Mouse (Mus musculus): Measurements from ENCODE around the gene Dock4. TPM values are rescaled to one million over a fixed set of nuclear protein-coding genes. Genes with fewer than 3 reads are reported as not detected.

Gene Dock4
- polyA plus RNA-seq (2015; fragmentation: Nextera tagmentation; extraction: Ambion mirVana): 37.7 and 42.0 TPM in 2 replicates

- H3K36me3 ChIP-seq (replicated peaks): no peaks in the 10 kb centered on the region
- peak; percentile 98 for ATAC-seq (replicated peaks)
- peak within 1 kb of the TSS; percentile 89 for H3K4me2 ChIP-seq
- no peaks in the 10 kb centered on the region for H3K9me3 ChIP-seq
- H3K4me1 ChIP-seq: peaks cover 23% of the 10 kb centered on the region
- no peaks in the 10 kb centered on the region for H3K27me3 ChIP-seq (replicated peaks)
- under 1% methylated on average over 80 of the region's 80 CpGs for WGBS
- H3K4me3 ChIP-seq: peak within 1 kb of the TSS; percentile 65
- H3K9ac ChIP-seq: peak within 1 kb of the TSS; percentile 72
- H3K27ac ChIP-seq: peak within 1 kb of the TSS; percentile 91
These were observed at the start of gene Dock4, which contains the start of gene Zfp277 for GRCm38 (mm10) chr12:40445648-40446449. Gene Dock4 (plus strand): TSS chr12:40445952. Gene Zfp277 (minus strand): TSS chr12:40445902.

GRCm38 (mm10) chr12:40398916-40399315 lies 46.8 kb upstream of the Dock4 start:
- Histone ChIP-seq H3K4me2 (no peak overlapping the region), H3K36me3 (replicated peaks) (no peaks in the 10 kb centered on the region), H3K27me3 (replicated peaks) (no peaks in the 10 kb centered on the region), H3K9me3 (no peaks in the 10 kb centered on the region), H3K4me1 (no peaks in the 10 kb centered on the region), H3K4me3 (no peak overlapping the region), H3K9ac (no peak overlapping the region), H3K27ac (no peak overlapping the region)
- ATAC-seq (replicated peaks): no peak
- WGBS: 71% methylated on average over 2 of the region's 2 CpGs

- no peak for ATAC-seq (replicated peaks)
- no peak overlapping the region for H3K4me2 ChIP-seq
- H3K9ac ChIP-seq: no peak overlapping the region
- H3K27ac ChIP-seq: no peak overlapping the region
- H3K36me3 ChIP-seq (replicated peaks): no peaks in the 10 kb centered on the region
- 94% methylated on average over 2 of the region's 2 CpGs for WGBS
- no peak overlapping the region for H3K4me3 ChIP-seq
- H3K4me1 ChIP-seq: no peaks in the 10 kb centered on the region
- no peaks in the 10 kb centered on the region for H3K27me3 ChIP-seq (replicated peaks)
- no peaks in the 10 kb centered on the region for H3K9me3 ChIP-seq
These were observed 46.4 kb upstream of the Dock4 start for GRCm38 (mm10) chr12:40399386-40399785.

GRCm38 (mm10) chr12:40399812-40400211 lies 45.9 kb upstream of the Dock4 start:
- Histone ChIP-seq H3K9ac (no peak overlapping the region), H3K4me1 (no peaks in the 10 kb centered on the region), H3K9me3 (no peaks in the 10 kb centered on the region), H3K4me2 (no peak overlapping the region), H3K36me3 (replicated peaks) (no peaks in the 10 kb centered on the region), H3K27ac (no peak overlapping the region), H3K27me3 (replicated peaks) (no peaks in the 10 kb centered on the region), H3K4me3 (no peak overlapping the region)
- WGBS: 83% methylated on average over 10 of the region's 10 CpGs
- ATAC-seq (replicated peaks): no peak

- peak overlapping the region; percentile 38 for H3K4me2 ChIP-seq
- H3K9me3 ChIP-seq: no peaks in the 10 kb centered on the region
- no peaks in the 10 kb centered on the region for H3K36me3 ChIP-seq (replicated peaks)
- H3K27ac ChIP-seq: peak overlapping the region; percentile 78
- 15% methylated on average over 5 of the region's 5 CpGs for WGBS
- peak; percentile 93 for ATAC-seq (replicated peaks)
- H3K9ac ChIP-seq: no peak overlapping the region
- 0 out of 2 replicates have a peak overlapping the region, but pooled peaks have one; percentile 6 for H3K4me3 ChIP-seq
- peaks cover 12% of the 10 kb centered on the region for H3K4me1 ChIP-seq
- no peaks in the 10 kb centered on the region for H3K27me3 ChIP-seq (replicated peaks)
These were observed 31.0 kb upstream of the Dock4 start for GRCm38 (mm10) chr12:40414682-40415311.

GRCm38 (mm10) chr12:40415312-40415925 lies 30.3 kb upstream of the Dock4 start:
- Histone ChIP-seq H3K4me2 (peak overlapping the region; percentile 38), H3K4me1 (peaks cover 12% of the 10 kb centered on the region), H3K27me3 (replicated peaks) (no peaks in the 10 kb centered on the region), H3K4me3 (no peak overlapping the region), H3K9ac (no peak overlapping the region), H3K9me3 (no peaks in the 10 kb centered on the region), H3K27ac (peak overlapping the region; percentile 78), H3K36me3 (replicated peaks) (no peaks in the 10 kb centered on the region)
- ATAC-seq (replicated peaks): peak; percentile 81
- 40% methylated on average over 8 of the region's 8 CpGs for WGBS

GRCm38 (mm10) chr12:40417257-40417656 lies 28.5 kb upstream of the Dock4 start:
- no peaks in the 10 kb centered on the region for H3K9me3 ChIP-seq
- H3K27me3 ChIP-seq (replicated peaks): no peaks in the 10 kb centered on the region
- H3K4me1 ChIP-seq: peaks cover 12% of the 10 kb centered on the region
- H3K9ac ChIP-seq: no peak overlapping the region
- ATAC-seq (replicated peaks): no peak
- no peak overlapping the region for H3K4me3 ChIP-seq
- WGBS: 97% methylated on average over 4 of the region's 4 CpGs
- no peak overlapping the region for H3K4me2 ChIP-seq
- no peak overlapping the region for H3K27ac ChIP-seq
- H3K36me3 ChIP-seq (replicated peaks): no peaks in the 10 kb centered on the region

- H3K9me3 ChIP-seq: no peaks in the 10 kb centered on the region
- no peak overlapping the region for H3K4me2 ChIP-seq
- H3K27ac ChIP-seq: no peak overlapping the region
- no peaks in the 10 kb centered on the region for H3K36me3 ChIP-seq (replicated peaks)
- H3K27me3 ChIP-seq (replicated peaks): no peaks in the 10 kb centered on the region
- ATAC-seq (replicated peaks): no peak
- 88% methylated on average over 1 of the region's 1 CpGs for WGBS
- H3K9ac ChIP-seq: no peak overlapping the region
- H3K4me3 ChIP-seq: no peak overlapping the region
- no peaks in the 10 kb centered on the region for H3K4me1 ChIP-seq
These were observed 20.8 kb upstream of the Dock4 start for GRCm38 (mm10) chr12:40424991-40425390.

GRCm38 (mm10) chr12:40427606-40428005 lies 18.1 kb upstream of the Dock4 start:
- no peaks in the 10 kb centered on the region for H3K36me3 ChIP-seq (replicated peaks)
- ATAC-seq (replicated peaks): no peak
- H3K27ac ChIP-seq: no peak overlapping the region
- no peak overlapping the region for H3K4me3 ChIP-seq
- H3K9ac ChIP-seq: no peak overlapping the region
- H3K4me1 ChIP-seq: no peaks in the 10 kb centered on the region
- H3K4me2 ChIP-seq: no peak overlapping the region
- H3K9me3 ChIP-seq: no peaks in the 10 kb centered on the region
- 82% methylated on average over 10 of the region's 10 CpGs for WGBS
- no peaks in the 10 kb centered on the region for H3K27me3 ChIP-seq (replicated peaks)

- WGBS: 62% methylated on average over 3 of the region's 3 CpGs
- H3K9me3 ChIP-seq: no peaks in the 10 kb centered on the region
These were observed 15.8 kb upstream of the Dock4 start for GRCm38 (mm10) chr12:40429976-40430375.

GRCm38 (mm10) chr12:40431075-40431474 lies 14.7 kb upstream of the Dock4 start:
- Histone ChIP-seq H3K4me3 (no peak overlapping the region), H3K4me2 (no peak overlapping the region), H3K27me3 (replicated peaks) (no peaks in the 10 kb centered on the region), H3K4me1 (no peaks in the 10 kb centered on the region), H3K9ac (no peak overlapping the region), H3K9me3 (no peaks in the 10 kb centered on the region), H3K36me3 (replicated peaks) (no peaks in the 10 kb centered on the region), H3K27ac (no peak overlapping the region)
- ATAC-seq (replicated peaks): no peak; the same call in 1 of the 2 replicates
- 55% methylated on average over 5 of the region's 5 CpGs for WGBS

More at GRCm38 (mm10) chr12:40429976-40430375, 15.8 kb upstream of the Dock4 start:
- no peaks in the 10 kb centered on the region for H3K4me1 ChIP-seq
- no peaks in the 10 kb centered on the region for H3K27me3 ChIP-seq (replicated peaks)
- ATAC-seq (replicated peaks): no peak
- H3K27ac ChIP-seq: no peak overlapping the region
- no peak overlapping the region for H3K9ac ChIP-seq
- H3K4me3 ChIP-seq: no peak overlapping the region
- H3K36me3 ChIP-seq (replicated peaks): no peaks in the 10 kb centered on the region
- no peak overlapping the region for H3K4me2 ChIP-seq

GRCm38 (mm10) chr12:40434101-40434500 lies 11.7 kb upstream of the Dock4 start:
- Histone ChIP-seq H3K36me3 (replicated peaks) (no peaks in the 10 kb centered on the region), H3K9me3 (no peaks in the 10 kb centered on the region), H3K27me3 (replicated peaks) (no peaks in the 10 kb centered on the region), H3K4me2 (no peak overlapping the region), H3K4me3 (no peak overlapping the region), H3K9ac (no peak overlapping the region), H3K4me1 (peaks cover 5% of the 10 kb centered on the region), H3K27ac (no peak overlapping the region)
- 55% methylated on average over 3 of the region's 3 CpGs for WGBS
- no peak for ATAC-seq (replicated peaks)

Data from midbrain, embryonic 15.5 days (tissue).